Mouse (Mus musculus) urinary bladder, adult 2 months (tissue): ENCODE results near the gene Srsf10. TPM values are rescaled to one million over a fixed set of nuclear protein-coding genes. Genes with fewer than 3 reads are reported as not detected.

Experiments
- DNase-seq: peaks from one replicate; pipeline ENCODE4 v3.0.0; 2022; ENCODE audit warnings: low spot score
- polyA plus RNA-seq: library from polyadenylated mRNA; depleted of rRNA; stranded (reverse); fragments of >200 nt; gene quantifications from 2 replicates; pipeline ENCODE4 v1.2.3, GENCODE M21; 2012; rRNA removed

The Srsf10 gene
- 50.8 and 61.7 TPM in 2 replicates for polyA plus RNA-seq

- DNase-seq: peak; percentile 95
These were observed at the start of gene Srsf10 for GRCm38 (mm10) chr4:135855536-135856222. Srsf10 (plus strand) TSS chr4:135855747.

- DNase-seq: no peak
These were observed 40.7 kb upstream of the Srsf10 start for GRCm38 (mm10) chr4:135814896-135815295.

GRCm38 (mm10) chr4:135816905-135817622, 38.5 kb upstream of the Srsf10 start:
- no peak for DNase-seq

- DNase-seq: no peak
These were observed 37.2 kb upstream of the Srsf10 start for GRCm38 (mm10) chr4:135818366-135818765.

- no peak for DNase-seq
These were observed 35.6 kb upstream of the Srsf10 start for GRCm38 (mm10) chr4:135819826-135820526.

- DNase-seq: no peak
These were observed 33.8 kb upstream of the Srsf10 start for GRCm38 (mm10) chr4:135821772-135822171.

- no peak for DNase-seq
These were observed 32.2 kb upstream of the Srsf10 start for GRCm38 (mm10) chr4:135823298-135823697.

GRCm38 (mm10) chr4:135824254-135824653, 31.3 kb upstream of the Srsf10 start:
- no peak for DNase-seq

GRCm38 (mm10) chr4:135828491-135828890, 27.1 kb upstream of the Srsf10 start:
- no peak for DNase-seq

GRCm38 (mm10) chr4:135832070-135832469, 23.5 kb upstream of the Srsf10 start:
- no peak for DNase-seq

GRCm38 (mm10) chr4:135833301-135834123, 22.0 kb upstream of the Srsf10 start:
- DNase-seq: no peak

GRCm38 (mm10) chr4:135834124-135834717, 21.3 kb upstream of the Srsf10 start:
- no peak for DNase-seq

- no peak for DNase-seq
These were observed 16.6 kb upstream of the Srsf10 start for GRCm38 (mm10) chr4:135838925-135839292.

GRCm38 (mm10) chr4:135839293-135840011, 16.1 kb upstream of the Srsf10 start:
- DNase-seq: no peak

- DNase-seq: no peak
These were observed 11.1 kb upstream of the Srsf10 start for GRCm38 (mm10) chr4:135844400-135844799.

GRCm38 (mm10) chr4:135847581-135847980, 8.0 kb upstream of the Srsf10 start:
- no peak for DNase-seq

GRCm38 (mm10) chr4:135850411-135851095, 5.0 kb upstream of the Srsf10 start:
- no peak for DNase-seq

- no peak for DNase-seq
These were observed 3.6 kb upstream of the Srsf10 start for GRCm38 (mm10) chr4:135851942-135852341.

GRCm38 (mm10) chr4:135853987-135854546, 1.5 kb upstream of the Srsf10 start:
- no peak for DNase-seq

- no peak for DNase-seq
These were observed 917 bp upstream of the Srsf10 start for GRCm38 (mm10) chr4:135854630-135855029.
